Mouse (Mus musculus): ENCODE measurements around the gene Arhgap18. TPM values are rescaled to one million over a fixed set of nuclear protein-coding genes. Genes with fewer than 3 reads are reported as not detected.

Gene Arhgap18
- total RNA-seq, 2 experiments from 2014 or later, result 9.4 TPM

GRCm38 (mm10) chr10:26939549-26939948 is 186.3 kb downstream of the Arhgap18 start:
- H3K4me3 ChIP-seq, result no peak overlapping the region
- intact Hi-C loops (cut with DNase I), result no loop called here
- no peak for DNase-seq (ENCODE audit: extremely low spot score in 1 of 2, low spot score in 2 of 2)
- H3K27ac ChIP-seq, result no peak overlapping the region
- TF ChIP-seq CTCF (IDR thresholded peaks at IDR 0.05), result no peak

GRCm38 (mm10) chr10:26948331-26948730 is 195.1 kb downstream of the Arhgap18 start:
- H3K27ac ChIP-seq, result no peak overlapping the region
- no peak for TF ChIP-seq CTCF (IDR thresholded peaks at IDR 0.05)
- intact Hi-C loops (cut with DNase I), result no loop called here
- H3K4me3 ChIP-seq, result no peak overlapping the region
- no peak for DNase-seq (ENCODE audit: extremely low spot score in 1 of 2, low spot score in 2 of 2)

GRCm38 (mm10) chr10:26949667-26950066 is 196.4 kb downstream of the Arhgap18 start:
- intact Hi-C loops (cut with DNase I), result no loop called here
- no peak overlapping the region; the same call in 1 of the 2 replicates for H3K4me3 ChIP-seq
- DNase-seq (ENCODE audit: extremely low spot score in 1 of 2, low spot score in 2 of 2), result no peak
- TF ChIP-seq CTCF (IDR thresholded peaks at IDR 0.05), result peak; percentile 17
- H3K27ac ChIP-seq, result no peak overlapping the region

- no peak for DNase-seq (ENCODE audit: extremely low spot score in 1 of 2, low spot score in 2 of 2)
Measured at GRCm38 (mm10) chr10:26950448-26950847, 197.2 kb downstream of the Arhgap18 start.

GRCm38 (mm10) chr10:26958513-26958912 is 205.3 kb downstream of the Arhgap18 start:
- no peak for DNase-seq (ENCODE audit: extremely low spot score in 1 of 2, low spot score in 2 of 2)
- no peak overlapping the region for H3K27ac ChIP-seq
- no peak overlapping the region for H3K4me3 ChIP-seq
- no peak for TF ChIP-seq CTCF (IDR thresholded peaks at IDR 0.05)
- intact Hi-C loops (cut with DNase I), result no loop called here

More at GRCm38 (mm10) chr10:26950448-26950847, 197.2 kb downstream of the Arhgap18 start:
- intact Hi-C loops (cut with DNase I), result no loop called here
- no peak for TF ChIP-seq CTCF (IDR thresholded peaks at IDR 0.05)
- Histone ChIP-seq H3K4me3 (peak overlapping the region; percentile 16), H3K27ac (no peak overlapping the region)
